Mouse (Mus musculus) spleen, adult 2 months (tissue): ENCODE data around the gene Gm9040. TPM values are rescaled to one million over a fixed set of nuclear protein-coding genes. Genes with fewer than 3 reads are reported as not detected.
"Not testable (repeated sequence)": the region's sequence is repeated elsewhere in the genome, so short reads cannot be mapped to it uniquely, and the experiment has no call there.

Experiments
- DNase-seq, 2 experiments: peaks; one replicate each; pipeline versions ENCODE4 v3.0.0 to v3.0.0-alpha.2; 2012 to 2021; ENCODE audit warnings: low spot score in 2 of 2, low read depth in 1 of 2
- H3K27ac ChIP-seq: fragments of 200-500 bp; 2 replicates; pipeline ENCODE4 v1.5.1; 2012; ENCODE audit warnings: low read length, inconsistent platforms; ENCODE audit not compliant: insufficient read depth
- H3K27me3 ChIP-seq: fragments of 200-500 bp; 2 replicates; pipeline ENCODE4 v1.6.1; 2012; ENCODE audit warnings: mild to moderate bottlenecking, moderate library complexity, low read length, inconsistent platforms; ENCODE audit not compliant: control insufficient read depth, insufficient read depth
- H3K36me3 ChIP-seq: fragments of 200-500 bp; 2 replicates; pipeline ENCODE4 v1.6.1; 2012; ENCODE audit warnings: mild to moderate bottlenecking, low read length, inconsistent platforms; ENCODE audit not compliant: control insufficient read depth, insufficient read depth
- H3K4me1 ChIP-seq: fragments of 200-500 bp; 2 replicates; pipeline ENCODE4 v1.6.1; 2011; ENCODE audit warnings: inconsistent platforms; ENCODE audit not compliant: control insufficient read depth, insufficient read depth, insufficient read length
- H3K4me3 ChIP-seq: fragments of 200-500 bp; 2 replicates; pipeline ENCODE4 v1.5.1; 2011; ENCODE audit warnings: mild to moderate bottlenecking, inconsistent platforms; ENCODE audit not compliant: insufficient read depth, insufficient read length; ENCODE audit errors: extremely low read depth
- CTCF ChIP-seq: fragments of 200-500 bp; IDR thresholded peaks from 2 replicates; pipeline ENCODE4 v1.5.1; 2011; ENCODE audit warnings: mild to moderate bottlenecking, inconsistent platforms; ENCODE audit not compliant: insufficient read depth, insufficient read length, insufficient replicate concordance; ENCODE audit errors: extremely low read depth
- POLR2A ChIP-seq: fragments of 200-500 bp; IDR thresholded peaks from 2 replicates; pipeline ENCODE4 v1.6.1; 2011; ENCODE audit warnings: low read depth, low read length, inconsistent platforms
- WGBS: fragments of 180-500 bp; shearing (Covaris S2); methylation state at CpG from one replicate; pipeline ENCODE4 v1.1.7; 2018; 5-methylcytosine and 5-hydroxymethylcytosine counted together
- polyA plus RNA-seq: library from polyadenylated mRNA; depleted of rRNA; stranded (reverse); fragments of >200 nt; gene quantifications from 2 replicates; pipeline ENCODE4 v1.2.3, GENCODE M21; 2012; rRNA removed

Gene Gm9040
- not detected in 2 replicates for polyA plus RNA-seq

DNA sequence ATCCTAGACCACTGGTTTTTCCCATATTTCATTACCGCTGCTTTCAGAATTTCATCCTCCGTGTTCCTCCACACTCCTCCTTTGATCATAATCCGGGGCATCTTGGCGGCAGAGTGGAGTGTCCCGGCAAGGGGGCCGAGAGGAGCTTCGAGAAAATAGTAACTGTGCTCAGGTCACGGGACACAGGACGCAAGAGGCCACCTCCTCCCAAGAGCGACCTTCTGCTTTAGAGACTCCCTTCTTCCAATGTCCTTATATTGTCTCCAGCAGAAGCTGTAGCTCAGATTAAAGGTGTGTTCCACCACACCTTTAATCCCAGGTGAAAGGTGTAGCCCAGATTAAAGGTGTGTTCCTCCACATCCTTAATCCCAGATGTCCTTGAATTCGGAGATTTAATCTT, at the start of gene Gm9040:
Gm9040 (minus strand) TSS at position 101 of the 400 bp plus-strand sequence.
- H3K27ac ChIP-seq, H3K36me3 ChIP-seq, DNase-seq, H3K4me1 ChIP-seq, H3K4me3 ChIP-seq, H3K27me3 ChIP-seq: not testable (repeated sequence)
- WGBS = no CpG with 5 or more reads among the region's 11 CpGs

DNA sequence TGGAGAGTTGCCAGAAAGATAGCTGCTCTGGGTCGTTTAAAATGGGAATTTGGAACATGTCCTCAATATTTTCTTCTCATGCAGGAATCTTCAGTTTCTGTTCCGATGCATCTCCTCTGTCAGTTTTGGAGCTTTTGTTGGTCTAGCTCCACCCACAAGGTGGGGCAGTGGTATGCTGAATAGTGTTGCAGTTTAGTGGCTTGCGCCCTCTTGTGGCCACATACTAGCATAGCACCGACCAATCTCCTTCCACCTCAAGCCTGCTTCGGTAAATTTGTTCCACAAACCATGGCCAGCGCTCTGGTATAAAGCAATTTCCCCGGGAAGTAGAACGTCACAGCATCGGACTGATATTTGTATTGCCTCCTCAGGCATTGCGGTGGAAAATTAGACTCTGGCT, 43.7 kb upstream of the Gm9040 start:
- no peak overlapping the region for H3K27ac ChIP-seq
- no peak for TF ChIP-seq POLR2A
- TF ChIP-seq CTCF = peak; percentile 90; the same call in 1 of the 2 replicates
- H3K27me3 ChIP-seq = no peaks in the 10 kb centered on the region
- no peaks in the 10 kb centered on the region for H3K4me1 ChIP-seq
- H3K4me3 ChIP-seq = no peak overlapping the region
- peak; percentile 67 to 74 for DNase-seq
- 5% methylated on average over 10 of the region's 10 CpGs for WGBS
- H3K36me3 ChIP-seq = no peaks in the 10 kb centered on the region

DNA sequence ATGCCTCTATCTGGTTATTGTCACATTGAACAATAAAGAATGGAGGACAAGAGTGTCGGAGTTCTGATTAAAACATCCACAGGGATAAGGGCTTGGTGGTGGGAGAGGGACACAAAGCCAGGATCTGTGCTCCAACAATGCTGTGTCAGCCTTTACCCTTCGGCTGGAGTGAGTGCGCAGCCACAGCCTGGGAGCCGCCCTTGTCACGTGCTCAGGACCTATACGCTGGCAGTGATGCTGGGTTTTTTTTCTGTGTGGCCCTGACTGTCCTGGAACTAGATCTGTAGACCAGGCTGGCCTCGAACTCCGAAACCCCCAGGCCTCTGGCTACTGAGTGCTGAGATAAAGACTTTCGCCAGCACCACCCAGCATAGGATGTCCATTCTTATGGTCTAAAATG, 42.7 kb upstream of the Gm9040 start:
- Histone ChIP-seq H3K27me3 (no peaks in the 10 kb centered on the region), H3K4me3 (no peak overlapping the region), H3K27ac (no peak overlapping the region), H3K36me3 (no peaks in the 10 kb centered on the region), H3K4me1 (no peaks in the 10 kb centered on the region)
- 95% methylated on average over 9 of the region's 9 CpGs for WGBS
- no peak for DNase-seq
- TF ChIP-seq CTCF = no peak
- no peak for TF ChIP-seq POLR2A

DNA sequence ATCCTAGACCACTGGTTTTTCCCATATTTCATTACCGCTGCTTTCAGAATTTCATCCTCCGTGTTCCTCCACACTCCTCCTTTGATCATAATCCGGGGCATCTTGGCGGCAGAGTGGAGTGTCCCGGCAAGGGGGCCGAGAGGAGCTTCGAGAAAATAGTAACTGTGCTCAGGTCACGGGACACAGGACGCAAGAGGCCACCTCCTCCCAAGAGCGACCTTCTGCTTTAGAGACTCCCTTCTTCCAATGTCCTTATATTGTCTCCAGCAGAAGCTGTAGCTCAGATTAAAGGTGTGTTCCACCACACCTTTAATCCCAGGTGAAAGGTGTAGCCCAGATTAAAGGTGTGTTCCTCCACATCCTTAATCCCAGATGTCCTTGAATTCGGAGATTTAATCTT, 27.2 kb upstream of the Gm9040 start, which contains the start of gene Gm9049:
Gm9049 (minus strand) TSS at position 101 of the 400 bp plus-strand sequence.
- DNase-seq, H3K4me1 ChIP-seq, H3K27ac ChIP-seq, H3K36me3 ChIP-seq, H3K27me3 ChIP-seq, H3K4me3 ChIP-seq: not testable (repeated sequence)
- 90% methylated on average over 1 of the region's 11 CpGs for WGBS

DNA sequence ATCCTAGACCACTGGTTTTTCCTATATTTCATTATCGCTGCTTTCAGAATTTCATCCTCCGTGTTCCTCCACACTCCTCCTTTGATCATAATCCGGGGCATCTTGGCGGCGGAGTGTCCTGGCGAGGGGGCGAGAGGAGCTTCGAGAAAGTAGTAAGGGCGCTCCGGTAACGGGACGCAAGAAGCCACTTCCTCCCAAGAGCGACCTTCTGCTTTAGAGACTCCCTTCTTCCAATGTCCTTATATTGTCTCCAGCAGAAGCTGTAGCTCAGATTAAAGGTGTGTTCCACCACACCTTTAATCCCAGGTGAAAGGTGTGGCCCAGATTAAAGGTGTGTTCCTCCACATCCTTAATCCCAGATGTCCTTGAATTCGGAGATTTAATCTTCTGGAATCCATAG, 21.8 kb upstream of the Gm9040 start, which contains the start of gene Gm9048:
Gm9048 (minus strand) TSS at position 101 of the 400 bp plus-strand sequence.
- not testable (repeated sequence) for H3K27me3 ChIP-seq, H3K27ac ChIP-seq, H3K4me1 ChIP-seq, H3K36me3 ChIP-seq, DNase-seq, H3K4me3 ChIP-seq
- WGBS = 75% methylated on average over 1 of the region's 14 CpGs

DNA sequence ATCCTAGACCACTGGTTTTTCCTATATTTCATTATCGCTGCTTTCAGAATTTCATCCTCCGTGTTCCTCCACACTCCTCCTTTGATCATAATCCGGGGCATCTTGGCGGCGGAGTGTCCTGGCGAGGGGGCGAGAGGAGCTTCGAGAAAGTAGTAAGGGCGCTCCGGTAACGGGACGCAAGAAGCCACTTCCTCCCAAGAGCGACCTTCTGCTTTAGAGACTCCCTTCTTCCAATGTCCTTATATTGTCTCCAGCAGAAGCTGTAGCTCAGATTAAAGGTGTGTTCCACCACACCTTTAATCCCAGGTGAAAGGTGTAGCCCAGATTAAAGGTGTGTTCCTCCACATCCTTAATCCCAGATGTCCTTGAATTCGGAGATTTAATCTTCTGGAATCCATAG, 16.4 kb upstream of the Gm9040 start, which contains the start of gene Gm9046:
Gm9046 (minus strand) TSS at position 101 of the 400 bp plus-strand sequence.
- DNase-seq, H3K27ac ChIP-seq, H3K27me3 ChIP-seq, H3K4me1 ChIP-seq, H3K36me3 ChIP-seq, H3K4me3 ChIP-seq: not testable (repeated sequence)
- no CpG with 5 or more reads among the region's 14 CpGs for WGBS

DNA sequence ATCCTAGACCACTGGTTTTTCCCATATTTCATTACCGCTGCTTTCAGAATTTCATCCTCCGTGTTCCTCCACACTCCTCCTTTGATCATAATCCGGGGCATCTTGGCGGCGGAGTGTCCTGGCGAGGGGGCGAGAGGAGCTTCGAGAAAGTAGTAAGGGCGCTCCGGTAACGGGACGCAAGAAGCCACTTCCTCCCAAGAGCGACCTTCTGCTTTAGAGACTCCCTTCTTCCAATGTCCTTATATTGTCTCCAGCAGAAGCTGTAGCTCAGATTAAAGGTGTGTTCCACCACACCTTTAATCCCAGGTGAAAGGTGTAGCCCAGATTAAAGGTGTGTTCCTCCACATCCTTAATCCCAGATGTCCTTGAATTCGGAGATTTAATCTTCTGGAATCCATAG, 11.0 kb upstream of the Gm9040 start, which contains the start of gene Gm9045:
Gm9045 (minus strand) TSS at position 101 of the 400 bp plus-strand sequence.
- not testable (repeated sequence) for H3K4me1 ChIP-seq, H3K4me3 ChIP-seq, H3K27me3 ChIP-seq, H3K36me3 ChIP-seq, DNase-seq, H3K27ac ChIP-seq
- no CpG with 5 or more reads among the region's 14 CpGs for WGBS

DNA sequence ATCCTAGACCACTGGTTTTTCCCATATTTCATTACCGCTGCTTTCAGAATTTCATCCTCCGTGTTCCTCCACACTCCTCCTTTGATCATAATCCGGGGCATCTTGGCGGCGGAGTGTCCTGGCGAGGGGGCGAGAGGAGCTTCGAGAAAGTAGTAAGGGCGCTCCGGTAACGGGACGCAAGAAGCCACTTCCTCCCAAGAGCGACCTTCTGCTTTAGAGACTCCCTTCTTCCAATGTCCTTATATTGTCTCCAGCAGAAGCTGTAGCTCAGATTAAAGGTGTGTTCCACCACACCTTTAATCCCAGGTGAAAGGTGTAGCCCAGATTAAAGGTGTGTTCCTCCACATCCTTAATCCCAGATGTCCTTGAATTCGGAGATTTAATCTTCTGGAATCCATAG, 5.5 kb upstream of the Gm9040 start, which contains the start of gene Gm9044:
Gm9044 (minus strand) TSS at position 101 of the 400 bp plus-strand sequence.
- not testable (repeated sequence) for H3K36me3 ChIP-seq, H3K4me3 ChIP-seq, DNase-seq, H3K27ac ChIP-seq, H3K4me1 ChIP-seq, H3K27me3 ChIP-seq
- no CpG with 5 or more reads among the region's 14 CpGs for WGBS
